Mouse (Mus musculus) central nervous system, embryonic 18 days (tissue): ENCODE measurements around the gene Arfgap2. TPM values are rescaled to one million over a fixed set of nuclear protein-coding genes. Genes with fewer than 3 reads are reported as not detected.

Experiments used
- polyA plus RNA-seq: library from polyadenylated mRNA; depleted of rRNA; stranded (reverse); fragments of >200 nt; gene quantifications from 2 replicates; pipeline ENCODE4 v1.2.3, GENCODE M21; 2012; rRNA removed

Gene Arfgap2
- 27.1 and 28.2 TPM in 2 replicates for polyA plus RNA-seq

GRCm38 (mm10) chr2:91264711-91265681 is at the start of gene Arfgap2:
Arfgap2 (plus strand) TSS chr2:91264974.

GRCm38 (mm10) chr2:91236601-91237510 is 27.9 kb upstream of the Arfgap2 start, which contains the start of gene Ddb2:
Ddb2 (minus strand) TSS chr2:91236982.

GRCm38 (mm10) chr2:91255661-91256150 is 9.1 kb upstream of the Arfgap2 start, which contains the start of gene Pacsin3:
Pacsin3 (plus strand) TSS chr2:91255954.

Other genes starting within 250 kb of the Arfgap2 start
- 0.47 and 1.6 TPM in 2 replicates for gene Rapsn, start 229.4 kb upstream of the Arfgap2 start, polyA plus RNA-seq
- 177 and 184 TPM in 2 replicates for gene Psmc3, start 211.0 kb upstream of the Arfgap2 start, polyA plus RNA-seq
- gene Slc39a13, start 194.6 kb upstream of the Arfgap2 start, polyA plus RNA-seq, result 47.5 and 52.9 TPM in 2 replicates
- 4.8 and 6.0 TPM in 2 replicates for gene Spi1, start 182.6 kb upstream of the Arfgap2 start, polyA plus RNA-seq
- gene Mybpc3, start 146.8 kb upstream of the Arfgap2 start, polyA plus RNA-seq, result 0.01 and 0.04 TPM in 2 replicates
- 99.8 and 107 TPM in 2 replicates for gene Madd, start 81.1 kb upstream of the Arfgap2 start, polyA plus RNA-seq
- 3.1 and 3.3 TPM in 2 replicates for gene Nr1h3, start 62.1 kb upstream of the Arfgap2 start, polyA plus RNA-seq
- gene Acp2, start 62.1 kb upstream of the Arfgap2 start, polyA plus RNA-seq, result 30.1 and 32.2 TPM in 2 replicates
- 35.6 and 38.8 TPM in 2 replicates for gene Ddb2, start 28.0 kb upstream of the Arfgap2 start, polyA plus RNA-seq
- 23.5 and 24.5 TPM in 2 replicates for gene Pacsin3, start 9.0 kb upstream of the Arfgap2 start, polyA plus RNA-seq
- 92.7 and 101 TPM in 2 replicates for gene 1110051M20Rik, start 179.7 kb downstream of the Arfgap2 start, polyA plus RNA-seq
- 3.8 and 4.5 TPM in 2 replicates for gene Lrp4, start 192.5 kb downstream of the Arfgap2 start, polyA plus RNA-seq